Mouse (Mus musculus) kidney, adult 18-20 months (tissue): ENCODE results near the gene Calcrl.

Experiments
- DNase-seq: peaks from one replicate; pipeline ENCODE4 v3.0.0; 2021

The Calcrl gene

GRCm38 (mm10) chr2:84425138-84425537 is at the start of gene Calcrl:
Gene Calcrl (minus strand): TSS chr2:84425411.
- DNase-seq: peak; percentile 78

GRCm38 (mm10) chr2:84474651-84475050 is 49.4 kb upstream of the Calcrl start:
- no peak for DNase-seq

- no peak for DNase-seq
Measured at GRCm38 (mm10) chr2:84473941-84474530, 48.8 kb upstream of the Calcrl start.

- DNase-seq: no peak
Measured at GRCm38 (mm10) chr2:84467391-84467790, 42.2 kb upstream of the Calcrl start.

- no peak for DNase-seq
Measured at GRCm38 (mm10) chr2:84464956-84465355, 39.7 kb upstream of the Calcrl start.

- no peak for DNase-seq
Measured at GRCm38 (mm10) chr2:84462411-84462810, 37.2 kb upstream of the Calcrl start.

GRCm38 (mm10) chr2:84459651-84460177 is 34.5 kb upstream of the Calcrl start:
- DNase-seq: peak; percentile 25

- DNase-seq: no peak
Measured at GRCm38 (mm10) chr2:84457221-84457620, 32.0 kb upstream of the Calcrl start.

- DNase-seq: peak; percentile 43
Measured at GRCm38 (mm10) chr2:84455236-84455799, 30.1 kb upstream of the Calcrl start.

GRCm38 (mm10) chr2:84454551-84455235 is 29.5 kb upstream of the Calcrl start:
- no peak for DNase-seq

- no peak for DNase-seq
Measured at GRCm38 (mm10) chr2:84454051-84454450, 28.8 kb upstream of the Calcrl start.

GRCm38 (mm10) chr2:84445499-84445898 is 20.3 kb upstream of the Calcrl start:
- DNase-seq: no peak

GRCm38 (mm10) chr2:84441940-84442339 is 16.7 kb upstream of the Calcrl start:
- no peak for DNase-seq

GRCm38 (mm10) chr2:84429724-84430123 is 4.5 kb upstream of the Calcrl start:
- no peak for DNase-seq

- no peak for DNase-seq
Measured at GRCm38 (mm10) chr2:84428836-84429235, 3.6 kb upstream of the Calcrl start.

GRCm38 (mm10) chr2:84426531-84426930 is 1.3 kb upstream of the Calcrl start:
- DNase-seq: no peak

GRCm38 (mm10) chr2:84416501-84416900 is 8.7 kb downstream of the Calcrl start:
- no peak for DNase-seq

- no peak for DNase-seq
Measured at GRCm38 (mm10) chr2:84409796-84410592, 15.2 kb downstream of the Calcrl start.

- DNase-seq: no peak
Measured at GRCm38 (mm10) chr2:84404834-84405233, 20.4 kb downstream of the Calcrl start.

GRCm38 (mm10) chr2:84402713-84403112 is 22.5 kb downstream of the Calcrl start:
- no peak for DNase-seq

- no peak for DNase-seq
Measured at GRCm38 (mm10) chr2:84396557-84396956, 28.7 kb downstream of the Calcrl start.

- DNase-seq: no peak
Measured at GRCm38 (mm10) chr2:84393236-84393635, 32.0 kb downstream of the Calcrl start.

GRCm38 (mm10) chr2:84389075-84389474 is 36.1 kb downstream of the Calcrl start:
- DNase-seq: no peak
